Mouse (Mus musculus): ENCODE measurements around the gene Gm44503.

DNA sequence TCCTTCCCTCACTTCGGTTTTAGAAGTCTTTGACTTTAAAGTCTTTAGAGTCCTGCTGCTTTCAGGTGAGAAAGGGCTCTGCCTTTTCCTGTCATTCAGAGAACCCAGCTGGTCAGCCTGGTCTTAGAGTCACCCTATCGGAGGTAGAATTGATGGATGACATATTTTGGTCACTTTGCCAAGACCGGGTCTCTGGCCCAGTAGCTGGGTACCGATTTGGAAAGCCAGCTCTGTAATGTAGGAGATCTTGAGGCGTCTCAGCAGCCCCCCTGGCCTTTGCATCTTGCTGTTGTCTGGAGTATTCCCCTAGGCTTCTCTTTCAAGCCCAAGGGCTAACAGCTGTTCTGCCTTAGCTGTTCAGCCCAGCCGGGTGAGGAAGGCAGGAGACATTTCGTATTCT lies 86.6 kb downstream of the Gm44503 start:
- no peak for TF ChIP-seq CTCF (IDR thresholded peaks at IDR 0.05; ENCODE audit: low read depth)
- no peak for TF ChIP-seq EP300 (optimal IDR thresholded peaks at IDR 0.05)
